Mouse (Mus musculus): ENCODE data around the gene Gm11273. TPM values are rescaled to one million over a fixed set of nuclear protein-coding genes. Genes with fewer than 3 reads are reported as not detected.
"Not testable (repeated sequence)": the region's sequence is repeated elsewhere in the genome, so short reads cannot be mapped to it uniquely, and the experiment has no call there.

The Gm11273 gene
- 14.1 TPM in 1 of 2 replicates, not detected in the other for polyA plus RNA-seq (2011; ENCODE audit: insufficient read depth, insufficient read length, low replicate concordance, missing spikeins)

- H3K27ac ChIP-seq (ENCODE audit: control insufficient read depth, insufficient read depth, low read depth, low read length, poor library complexity); H3K4me1 ChIP-seq (ENCODE audit: control insufficient read depth, insufficient read depth, low read length); H3K4me3 ChIP-seq (replicated peaks; ENCODE audit: control insufficient read depth, low read depth, low read length): not testable (repeated sequence)
- WGBS, result 86% methylated on average over 17 of the region's 17 CpGs
These were observed at the start of gene Gm11273 for GRCm38 (mm10) chr13:21501182-21501581. TSS of gene Gm11273 (minus strand) at chr13:21501418.

- 64% methylated on average over 3 of the region's 3 CpGs for WGBS
- no peak overlapping the region for H3K27ac ChIP-seq (ENCODE audit: control insufficient read depth, insufficient read depth, low read depth, low read length, poor library complexity)
These were observed 49.3 kb upstream of the Gm11273 start for GRCm38 (mm10) chr13:21550416-21551110.

GRCm38 (mm10) chr13:21549487-21549886 lies 48.3 kb upstream of the Gm11273 start:
- TF ChIP-seq CTCF (IDR thresholded peaks at IDR 0.05; ENCODE audit: control insufficient read depth, insufficient read depth, low read length), result no peak
- no peak for TF ChIP-seq POLR2A (IDR thresholded peaks at IDR 0.05; ENCODE audit: borderline replicate concordance, control insufficient read depth, low read depth, low read length)
- WGBS, result 48% methylated on average over 3 of the region's 3 CpGs
- Histone ChIP-seq H3K4me1 (ENCODE audit: control insufficient read depth, insufficient read depth, low read length) (no peaks in the 10 kb centered on the region; the same call in 1 of the 2 replicates), H3K27ac (ENCODE audit: control insufficient read depth, insufficient read depth, low read depth, low read length, poor library complexity) (no peak overlapping the region), H3K4me3 (replicated peaks; ENCODE audit: control insufficient read depth, low read depth, low read length) (no peak overlapping the region)

More at GRCm38 (mm10) chr13:21550416-21551110, 49.3 kb upstream of the Gm11273 start:
- Histone ChIP-seq H3K4me1 (ENCODE audit: control insufficient read depth, insufficient read depth, low read length) (no peaks in the 10 kb centered on the region; the same call in 1 of the 2 replicates), H3K4me3 (replicated peaks; ENCODE audit: control insufficient read depth, low read depth, low read length) (no peak overlapping the region)
- no peak for TF ChIP-seq CTCF (IDR thresholded peaks at IDR 0.05; ENCODE audit: control insufficient read depth, insufficient read depth, low read length)
- TF ChIP-seq POLR2A (IDR thresholded peaks at IDR 0.05; ENCODE audit: borderline replicate concordance, control insufficient read depth, low read depth, low read length), result no peak

GRCm38 (mm10) chr13:21542708-21543107 lies 41.5 kb upstream of the Gm11273 start, which contains the start of gene Olfr1366:
TSS of gene Olfr1366 (minus strand) at chr13:21542808.
- WGBS, result 52% methylated on average over 1 of the region's 1 CpGs
- no peak for TF ChIP-seq CTCF (IDR thresholded peaks at IDR 0.05; ENCODE audit: control insufficient read depth, insufficient read depth, low read length)
- Histone ChIP-seq H3K4me1 (ENCODE audit: control insufficient read depth, insufficient read depth, low read length) (no peaks in the 10 kb centered on the region), H3K27ac (ENCODE audit: control insufficient read depth, insufficient read depth, low read depth, low read length, poor library complexity) (no peak within 1 kb of the TSS), H3K4me3 (replicated peaks; ENCODE audit: control insufficient read depth, low read depth, low read length) (no peak within 1 kb of the TSS)

- Histone ChIP-seq H3K4me3 (replicated peaks; ENCODE audit: control insufficient read depth, low read depth, low read length) (peak within 1 kb of the TSS; percentile 71), H3K4me1 (ENCODE audit: control insufficient read depth, insufficient read depth, low read length) (no peaks in the 10 kb centered on the region), H3K27ac (ENCODE audit: control insufficient read depth, insufficient read depth, low read depth, low read length, poor library complexity) (peak within 1 kb of the TSS; percentile 84)
- under 1% methylated on average over 39 of the region's 39 CpGs for WGBS
- TF ChIP-seq POLR2A (IDR thresholded peaks at IDR 0.05; ENCODE audit: borderline replicate concordance, control insufficient read depth, low read depth, low read length) (0 out of 2 replicates have a peak, but pooled peaks have one; percentile 50), CTCF (IDR thresholded peaks at IDR 0.05; ENCODE audit: control insufficient read depth, insufficient read depth, low read length) (no peak)
These were observed 29.6 kb upstream of the Gm11273 start, which contains the start of gene Zkscan8 for GRCm38 (mm10) chr13:21530781-21531201. TSS of gene Zkscan8 (minus strand) at chr13:21531120.

GRCm38 (mm10) chr13:21530136-21530535 lies 28.9 kb upstream of the Gm11273 start:
- TF ChIP-seq POLR2A (IDR thresholded peaks at IDR 0.05; ENCODE audit: borderline replicate concordance, control insufficient read depth, low read depth, low read length) (no peak), CTCF (IDR thresholded peaks at IDR 0.05; ENCODE audit: control insufficient read depth, insufficient read depth, low read length) (no peak)
- WGBS, result 34% methylated on average over 7 of the region's 7 CpGs
- no peak overlapping the region for H3K27ac ChIP-seq (ENCODE audit: control insufficient read depth, insufficient read depth, low read depth, low read length, poor library complexity)
- H3K4me3 ChIP-seq (replicated peaks; ENCODE audit: control insufficient read depth, low read depth, low read length), result no peak overlapping the region
- H3K4me1 ChIP-seq (ENCODE audit: control insufficient read depth, insufficient read depth, low read length), result no peaks in the 10 kb centered on the region

- WGBS, result under 1% methylated on average over 21 of the region's 21 CpGs
- Histone ChIP-seq H3K4me3 (replicated peaks; ENCODE audit: control insufficient read depth, low read depth, low read length) (peak overlapping the region; percentile 84), H3K4me1 (ENCODE audit: control insufficient read depth, insufficient read depth, low read length) (no peaks in the 10 kb centered on the region), H3K27ac (ENCODE audit: control insufficient read depth, insufficient read depth, low read depth, low read length, poor library complexity) (peak overlapping the region; percentile 16; the same call in 1 of the 2 replicates)
- no peak for TF ChIP-seq POLR2A (IDR thresholded peaks at IDR 0.05; ENCODE audit: borderline replicate concordance, control insufficient read depth, low read depth, low read length)
- no peak for TF ChIP-seq CTCF (IDR thresholded peaks at IDR 0.05; ENCODE audit: control insufficient read depth, insufficient read depth, low read length)
These were observed 5.0 kb upstream of the Gm11273 start for GRCm38 (mm10) chr13:21506221-21506649.

GRCm38 (mm10) chr13:21502296-21502695 lies 1.1 kb upstream of the Gm11273 start:
- H3K4me3 ChIP-seq (replicated peaks; ENCODE audit: control insufficient read depth, low read depth, low read length), result no peak overlapping the region
- H3K4me1 ChIP-seq (ENCODE audit: control insufficient read depth, insufficient read depth, low read length), result no peaks in the 10 kb centered on the region
- 79% methylated on average over 5 of the region's 5 CpGs for WGBS

More at GRCm38 (mm10) chr13:21502296-21502695, 1.1 kb upstream of the Gm11273 start:
- no peak overlapping the region for H3K27ac ChIP-seq (ENCODE audit: control insufficient read depth, insufficient read depth, low read depth, low read length, poor library complexity)
- no peak for TF ChIP-seq POLR2A (IDR thresholded peaks at IDR 0.05; ENCODE audit: borderline replicate concordance, control insufficient read depth, low read depth, low read length)
- TF ChIP-seq CTCF (IDR thresholded peaks at IDR 0.05; ENCODE audit: control insufficient read depth, insufficient read depth, low read length), result no peak
